Mouse (Mus musculus): ENCODE data around the gene LTO1. TPM values are rescaled to one million over a fixed set of nuclear protein-coding genes. Genes with fewer than 3 reads are reported as not detected.

Gene LTO1
- total and polyA plus RNA-seq, 2 experiments from 2014 or later, result 18.9 to 19.2 TPM

- WGBS, result 48% methylated on average over 6 of the region's 6 CpGs
- Histone ChIP-seq H3K4me3 (ENCODE audit: low read depth, low read length) (no peak overlapping the region), H3K27ac (ENCODE audit: low read depth, low read length) (no peak overlapping the region), H3K9me3 (ENCODE audit: low read length) (no peaks in the 10 kb centered on the region), H3K4me1 (ENCODE audit: insufficient read depth, low read length) (peaks cover 5% of the 10 kb centered on the region), H3K9ac (replicated peaks; ENCODE audit: low read length, poor library complexity, severe bottlenecking) (no peak overlapping the region), H3K4me2 (ENCODE audit: low read depth, low read length, poor library complexity, severe bottlenecking) (no peak overlapping the region), H3K36me3 (ENCODE audit: insufficient read depth, low read length) (no peaks in the 10 kb centered on the region; the same call in 1 of the 2 replicates), H3K27me3 (ENCODE audit: insufficient read depth, low read length) (peaks cover 6% of the 10 kb centered on the region)
- ATAC-seq (ENCODE audit: low FRiP score) (no peak), DNase-seq (ENCODE audit: low spot score) (no peak)
- 0 out of 2 replicates have a peak, but pooled peaks have one; percentile 14 for TF ChIP-seq CTCF (IDR thresholded peaks at IDR 0.05)
Measured at GRCm38 (mm10) chr7:144892322-144892721, 22.6 kb upstream of the LTO1 start.

- Histone ChIP-seq H3K4me1 (ENCODE audit: insufficient read depth, low read length) (peaks cover 5% of the 10 kb centered on the region), H3K36me3 (ENCODE audit: insufficient read depth, low read length) (no peaks in the 10 kb centered on the region), H3K4me2 (ENCODE audit: low read depth, low read length, poor library complexity, severe bottlenecking) (peak overlapping the region; percentile 97), H3K9ac (replicated peaks; ENCODE audit: low read length, poor library complexity, severe bottlenecking) (no peak overlapping the region), H3K27ac (ENCODE audit: low read depth, low read length) (no peak overlapping the region), H3K27me3 (ENCODE audit: insufficient read depth, low read length) (peaks cover 13% of the 10 kb centered on the region), H3K4me3 (ENCODE audit: low read depth, low read length) (no peak overlapping the region), H3K9me3 (ENCODE audit: low read length) (no peaks in the 10 kb centered on the region)
- DNase-seq (ENCODE audit: low spot score), result peak; percentile 66
- 3% methylated on average over 5 of the region's 5 CpGs for WGBS
- TF ChIP-seq CTCF (IDR thresholded peaks at IDR 0.05), result peak; percentile 70
- no peak for ATAC-seq (ENCODE audit: low FRiP score)
Measured at GRCm38 (mm10) chr7:144894191-144894590, 20.7 kb upstream of the LTO1 start.

GRCm38 (mm10) chr7:144894706-144895105, 20.2 kb upstream of the LTO1 start:
- no peak for TF ChIP-seq CTCF (IDR thresholded peaks at IDR 0.05)
- no peak for DNase-seq (ENCODE audit: low spot score)
- H3K27ac ChIP-seq (ENCODE audit: low read depth, low read length), result no peak overlapping the region

GRCm38 (mm10) chr7:144895305-144896111, 19.4 kb upstream of the LTO1 start:
- H3K27ac ChIP-seq (ENCODE audit: low read depth, low read length), result no peak overlapping the region
- H3K36me3 ChIP-seq (ENCODE audit: insufficient read depth, low read length), result no peaks in the 10 kb centered on the region
- H3K4me2 ChIP-seq (ENCODE audit: low read depth, low read length, poor library complexity, severe bottlenecking), result peak overlapping the region; percentile 97
- DNase-seq (ENCODE audit: low spot score) (peak; percentile 87), ATAC-seq (ENCODE audit: low FRiP score) (peak; percentile 83)
- H3K9ac ChIP-seq (replicated peaks; ENCODE audit: low read length, poor library complexity, severe bottlenecking), result peak overlapping the region; percentile 51
- no peaks in the 10 kb centered on the region for H3K9me3 ChIP-seq (ENCODE audit: low read length)
- peaks cover 13% of the 10 kb centered on the region for H3K27me3 ChIP-seq (ENCODE audit: insufficient read depth, low read length)
- under 1% methylated on average over 35 of the region's 37 CpGs for WGBS
- peaks cover 5% of the 10 kb centered on the region for H3K4me1 ChIP-seq (ENCODE audit: insufficient read depth, low read length)
- TF ChIP-seq CTCF (IDR thresholded peaks at IDR 0.05), result peak; percentile 90
- H3K4me3 ChIP-seq (ENCODE audit: low read depth, low read length), result peak overlapping the region; percentile 42

More at GRCm38 (mm10) chr7:144894706-144895105, 20.2 kb upstream of the LTO1 start:
- ATAC-seq (ENCODE audit: low FRiP score), result no peak
- Histone ChIP-seq H3K9me3 (ENCODE audit: low read length) (no peaks in the 10 kb centered on the region), H3K27me3 (ENCODE audit: insufficient read depth, low read length) (peaks cover 13% of the 10 kb centered on the region), H3K36me3 (ENCODE audit: insufficient read depth, low read length) (no peaks in the 10 kb centered on the region), H3K9ac (replicated peaks; ENCODE audit: low read length, poor library complexity, severe bottlenecking) (no peak overlapping the region), H3K4me3 (ENCODE audit: low read depth, low read length) (peak overlapping the region; percentile 42), H3K4me1 (ENCODE audit: insufficient read depth, low read length) (peaks cover 5% of the 10 kb centered on the region), H3K4me2 (ENCODE audit: low read depth, low read length, poor library complexity, severe bottlenecking) (peak overlapping the region; percentile 97)
- 2% methylated on average over 4 of the region's 4 CpGs for WGBS

GRCm38 (mm10) chr7:144896294-144897218, 18.3 kb upstream of the LTO1 start, which contains the start of gene Fgf15:
TSS of gene Fgf15 (plus strand) at chr7:144896531.
- peak within 1 kb of the TSS; percentile 51 for H3K9ac ChIP-seq (replicated peaks; ENCODE audit: low read length, poor library complexity, severe bottlenecking)
- no peaks in the 10 kb centered on the region for H3K36me3 ChIP-seq (ENCODE audit: insufficient read depth, low read length)
- under 1% methylated on average over 63 of the region's 65 CpGs for WGBS
- DNase-seq (ENCODE audit: low spot score), result no peak
- no peak for TF ChIP-seq CTCF (IDR thresholded peaks at IDR 0.05)
- H3K4me3 ChIP-seq (ENCODE audit: low read depth, low read length), result peak within 1 kb of the TSS; percentile 42
- peaks cover 13% of the 10 kb centered on the region for H3K27me3 ChIP-seq (ENCODE audit: insufficient read depth, low read length)
- ATAC-seq (ENCODE audit: low FRiP score), result peak; percentile 8; the same call in 1 of the 2 replicates
- H3K4me2 ChIP-seq (ENCODE audit: low read depth, low read length, poor library complexity, severe bottlenecking), result peak within 1 kb of the TSS; percentile 97
- no peaks in the 10 kb centered on the region for H3K9me3 ChIP-seq (ENCODE audit: low read length)
- H3K4me1 ChIP-seq (ENCODE audit: insufficient read depth, low read length), result peaks cover 5% of the 10 kb centered on the region
- no peak within 1 kb of the TSS for H3K27ac ChIP-seq (ENCODE audit: low read depth, low read length)
